Mouse (Mus musculus): ENCODE measurements at regions not wholly inside any gene's neighbourhood (a gene's known extent, or its start where the extent isn't known, plus 50 kb on each side); places are given as distances from the start of the nearest gene placed in this dataset.
A peak's percentile ranks its signal among the peaks of the same experiment; 100 is the strongest.

DNA sequence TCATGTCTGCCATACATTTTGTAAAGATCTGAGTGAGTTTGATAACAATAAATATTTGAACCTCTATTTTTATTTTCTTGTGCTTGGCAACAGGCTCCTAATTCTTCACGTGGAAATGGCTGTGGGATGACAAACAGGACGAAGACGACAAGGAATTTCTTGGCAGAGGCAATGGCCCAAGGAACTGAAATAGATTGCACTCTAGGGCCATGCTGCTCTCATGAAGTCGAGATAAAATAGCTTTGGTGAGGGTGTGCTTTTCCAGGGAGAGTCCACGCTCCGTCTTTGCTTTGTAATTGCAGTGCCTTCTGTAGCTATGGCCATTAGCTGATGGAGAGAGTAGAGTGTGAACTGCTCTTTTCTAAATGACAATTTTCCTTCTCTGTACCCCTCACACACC, 50.9 kb upstream of the 1810046K07Rik start:
- DNase-seq, result no peak

DNA sequence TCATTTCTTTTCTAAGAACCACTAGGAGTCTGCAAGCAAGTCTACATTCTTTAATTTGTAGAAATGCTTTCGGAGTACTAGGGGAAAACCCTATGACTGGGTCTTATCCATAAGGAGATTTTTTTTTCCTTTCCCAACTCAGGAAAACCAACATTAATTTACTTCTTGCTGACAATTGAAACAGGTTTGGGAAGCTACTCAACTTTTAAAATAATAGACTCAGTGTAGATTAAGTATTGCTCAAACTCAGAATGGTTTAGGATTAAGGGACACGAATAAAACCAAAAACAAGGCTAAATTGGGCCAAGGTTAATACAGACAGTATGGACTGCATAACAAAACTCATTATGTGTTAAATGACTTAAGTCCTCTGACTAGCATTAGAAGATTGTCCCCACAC, 65.2 kb upstream of the 1810046K07Rik start:
- no peak for DNase-seq

DNA sequence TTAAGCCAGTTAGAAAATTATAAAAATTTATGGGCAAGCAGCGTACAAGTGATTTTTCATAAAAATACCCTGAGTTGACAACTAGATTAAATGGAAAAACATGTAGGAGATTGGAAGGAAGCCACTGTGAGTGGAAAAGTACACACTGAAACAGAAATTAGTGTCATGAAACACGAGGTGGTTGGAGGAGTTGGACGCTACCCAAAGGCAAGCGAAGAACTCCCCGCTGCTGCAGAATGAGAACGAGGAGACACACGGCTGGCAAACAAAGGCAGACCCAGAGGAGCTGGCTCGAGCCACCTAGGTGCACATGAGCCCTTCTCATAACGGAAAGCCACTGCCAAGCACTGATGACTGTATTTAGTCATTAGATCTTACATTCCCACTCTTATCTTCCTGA, 65.7 kb upstream of the 1810046K07Rik start:
- peak; percentile 48 for DNase-seq

DNA sequence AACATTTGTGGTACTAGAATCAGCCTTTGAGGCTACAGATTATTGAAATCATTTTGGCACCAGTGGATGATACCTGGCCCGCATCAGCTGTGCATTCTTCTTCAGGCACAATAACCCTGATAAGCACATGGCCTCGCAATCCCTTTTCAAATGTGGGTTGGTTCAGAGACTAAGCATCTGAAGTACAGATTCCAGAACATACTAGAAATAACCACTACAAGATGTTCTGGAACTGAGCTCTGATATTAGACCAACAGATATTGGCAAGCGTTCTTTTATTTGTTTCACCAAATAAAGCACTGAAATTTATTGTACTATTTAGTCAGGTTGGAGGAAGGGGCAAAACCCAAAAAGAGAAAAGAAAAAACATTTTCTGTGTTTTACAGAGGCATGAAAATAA, 68.1 kb upstream of the 1810046K07Rik start:
- no peak for DNase-seq

DNA sequence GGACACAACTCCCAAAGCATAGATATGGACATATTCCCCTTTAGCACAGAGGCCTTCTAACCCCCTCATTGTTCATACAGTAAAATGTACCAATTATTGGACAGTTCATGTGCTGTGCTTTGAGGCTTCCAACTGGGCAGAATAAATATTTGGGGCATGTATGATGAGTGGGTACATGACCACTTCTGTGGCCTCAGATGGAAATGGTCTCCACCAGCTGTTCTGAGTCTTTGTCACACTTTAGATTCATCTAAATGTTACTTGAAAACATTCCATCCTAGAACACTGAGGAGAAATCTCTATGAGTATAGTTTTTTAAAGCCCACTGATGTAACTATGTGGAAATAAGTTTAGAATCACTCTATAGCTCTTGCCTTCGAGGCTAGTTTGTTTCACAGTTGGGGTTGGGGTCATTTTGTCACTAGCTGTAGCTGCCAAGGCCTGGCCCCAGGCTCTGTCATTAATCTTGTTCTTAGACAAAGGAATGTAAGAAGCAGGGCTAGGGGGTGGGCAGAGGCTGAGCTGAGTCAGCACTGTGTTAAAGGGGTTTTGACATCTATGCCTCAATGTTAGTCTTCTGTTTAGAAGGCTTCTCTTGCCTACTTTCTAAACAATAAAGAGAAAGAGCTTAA, 69.0 kb upstream of the 1810046K07Rik start:
- no peak for DNase-seq

DNA sequence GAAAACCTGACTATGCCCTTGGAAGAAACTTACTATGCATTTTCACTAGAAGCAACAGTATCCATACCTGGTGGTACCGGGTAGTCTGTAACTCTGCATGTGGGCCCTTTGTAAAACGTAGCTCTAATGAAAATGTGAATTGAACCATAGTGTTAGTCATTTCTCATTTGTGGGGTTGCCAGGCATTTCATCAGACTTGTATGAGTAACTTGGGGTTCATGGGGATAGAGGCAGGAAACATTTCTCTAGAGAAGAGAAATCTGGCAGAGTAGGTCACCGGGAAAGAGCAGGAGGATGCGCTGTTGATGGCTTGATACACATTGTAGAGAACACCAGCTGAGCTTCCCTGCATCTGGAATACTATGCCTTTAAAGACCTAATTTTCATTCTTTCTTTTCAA, 70.2 kb upstream of the 1810046K07Rik start:
- no peak for DNase-seq

DNA sequence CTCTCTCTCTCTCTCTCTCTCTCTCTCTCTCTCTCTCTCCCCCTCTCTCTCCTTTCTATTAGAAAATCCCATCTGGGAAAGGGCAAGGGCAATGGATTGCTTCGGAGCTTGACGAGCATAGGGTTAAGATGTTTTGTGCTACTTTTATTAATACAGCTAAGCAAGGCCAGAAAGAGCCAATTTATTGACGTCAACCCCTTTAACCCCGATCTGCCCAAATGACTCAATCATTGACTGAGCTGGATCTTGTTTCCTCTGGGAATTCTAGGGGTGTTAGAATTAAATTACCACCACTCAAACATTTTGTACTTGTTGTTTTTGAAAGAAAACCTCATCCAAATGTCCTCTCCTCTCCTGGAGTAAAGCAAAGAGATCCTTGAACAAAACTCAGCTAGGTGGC, 70.6 kb upstream of the 1810046K07Rik start:
- no peak for DNase-seq

DNA sequence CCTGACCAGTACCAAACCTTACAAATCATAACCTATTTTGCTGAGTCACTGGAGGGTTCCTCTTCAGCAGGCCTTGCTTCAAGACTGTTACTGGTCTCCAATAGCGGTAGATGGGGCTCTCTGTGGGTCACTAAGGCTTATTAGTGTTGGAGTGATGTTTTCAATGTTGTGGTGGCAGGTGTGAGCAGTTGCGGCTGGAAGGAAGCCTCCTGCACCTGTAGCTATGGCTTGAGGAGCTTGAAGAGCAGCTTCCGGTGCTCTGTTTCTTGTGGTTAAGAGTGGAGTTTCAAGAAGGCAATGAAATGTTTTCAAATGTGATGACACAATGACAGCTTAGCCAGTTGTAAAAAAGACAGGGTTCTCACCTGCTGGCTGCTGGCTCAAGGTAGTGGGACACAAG, 73.1 kb upstream of the 1810046K07Rik start:
- no peak for DNase-seq

DNA sequence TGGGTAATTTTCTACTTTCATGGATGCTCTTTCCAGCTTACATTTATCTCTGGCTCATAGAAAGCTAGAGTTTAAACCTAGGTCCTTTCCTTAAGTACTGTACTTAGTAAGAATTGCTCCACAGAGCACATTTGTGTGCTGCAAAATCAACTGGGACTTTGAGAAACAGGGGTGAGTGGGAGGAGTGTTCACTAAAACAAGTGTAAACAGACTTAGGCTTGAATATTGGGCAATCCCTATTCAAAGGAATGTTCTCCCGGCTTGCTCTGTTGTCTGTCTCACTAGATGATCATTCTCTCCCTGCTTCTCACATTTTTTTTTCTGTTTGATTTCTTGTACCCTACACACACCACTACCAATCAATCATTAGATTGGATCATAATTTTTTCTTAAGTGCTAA, 79.3 kb upstream of the 1810046K07Rik start:
- no peak for DNase-seq

DNA sequence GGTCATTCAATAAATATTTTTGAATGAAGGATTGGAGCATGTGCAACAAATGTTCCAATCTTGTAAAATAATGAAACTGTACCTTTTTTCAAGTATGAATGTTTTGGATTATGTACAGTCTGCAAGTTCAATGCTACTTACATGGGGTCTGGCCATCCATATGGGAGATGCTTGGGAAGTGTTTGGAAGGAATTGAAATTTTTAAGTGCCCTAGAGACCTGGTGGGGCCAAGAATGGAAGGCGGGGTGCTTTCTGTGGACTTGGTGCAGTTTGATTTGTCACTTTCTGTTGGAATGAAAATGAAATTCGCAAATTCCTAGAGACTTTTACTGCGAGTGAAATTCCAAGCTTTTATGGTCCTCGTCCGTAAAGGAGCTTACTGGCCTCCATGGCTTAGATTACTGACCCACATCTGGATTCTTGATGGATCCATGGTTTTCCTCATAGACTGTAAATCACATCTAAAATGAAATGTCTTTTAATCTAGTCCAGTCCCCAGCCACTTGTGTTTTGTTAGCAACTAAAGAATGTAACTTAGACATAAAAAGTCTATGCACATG, 90.3 kb upstream of the 1810046K07Rik start:
- no peak for DNase-seq

DNA sequence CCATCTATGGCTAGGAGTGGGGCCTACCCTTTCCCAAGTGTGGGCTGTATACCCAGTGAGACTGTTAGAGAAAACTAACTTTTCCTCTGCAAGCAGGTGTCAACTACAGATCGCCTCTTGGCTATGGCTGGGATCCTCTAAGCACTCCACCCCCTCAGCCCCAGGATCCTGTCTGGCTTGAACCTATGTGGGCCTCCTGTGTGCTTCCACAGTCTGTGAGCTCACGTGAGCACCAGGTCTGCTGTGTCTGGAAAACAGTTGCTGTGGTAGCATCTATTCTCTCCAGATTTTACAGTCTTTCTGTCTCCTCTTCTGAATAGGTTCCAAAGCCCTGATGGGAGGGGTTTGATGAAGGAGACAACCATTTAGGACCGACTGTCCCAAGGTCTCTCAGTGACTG, 93.8 kb upstream of the 1810046K07Rik start:
- DNase-seq, result no peak

DNA sequence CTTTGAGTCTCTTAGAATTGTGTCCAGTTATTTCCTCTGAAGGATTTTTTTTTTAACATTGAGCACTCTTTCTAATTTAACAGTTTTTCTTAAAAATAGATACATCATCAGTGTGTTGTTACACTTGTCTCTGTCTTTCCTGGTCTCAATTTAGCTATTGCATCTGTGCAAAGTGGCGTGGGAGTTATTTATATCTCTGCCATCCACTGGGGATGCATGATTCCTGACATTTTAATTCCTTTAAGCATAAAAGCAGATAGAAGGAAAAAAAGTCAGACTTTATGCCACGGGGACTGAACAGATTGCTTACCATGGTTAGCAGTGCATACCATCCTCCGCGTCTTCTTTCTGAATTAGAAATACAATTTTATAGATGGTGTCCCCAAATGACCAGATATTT, 94.6 kb upstream of the 1810046K07Rik start:
- no peak for DNase-seq

DNA sequence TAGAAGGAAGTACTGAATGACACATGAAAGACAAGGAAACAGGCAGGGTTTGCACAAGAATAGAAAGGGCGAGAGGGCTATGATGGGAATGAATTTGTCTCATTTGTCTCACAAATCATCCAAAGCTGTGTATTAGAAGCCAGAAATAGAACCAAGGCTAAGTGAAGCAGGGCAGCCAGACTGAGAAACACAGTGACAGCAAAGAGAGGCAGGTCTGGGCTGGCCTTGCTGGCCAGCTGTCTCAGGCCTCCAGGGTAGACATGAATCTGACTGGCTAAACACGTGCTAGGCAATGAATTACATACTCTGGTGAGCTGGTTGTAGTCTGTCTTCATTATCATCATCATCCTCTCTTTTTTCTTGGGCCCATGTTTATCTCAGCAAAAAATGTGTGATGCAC, 101.7 kb upstream of the 1810046K07Rik start:
- DNase-seq, result no peak

DNA sequence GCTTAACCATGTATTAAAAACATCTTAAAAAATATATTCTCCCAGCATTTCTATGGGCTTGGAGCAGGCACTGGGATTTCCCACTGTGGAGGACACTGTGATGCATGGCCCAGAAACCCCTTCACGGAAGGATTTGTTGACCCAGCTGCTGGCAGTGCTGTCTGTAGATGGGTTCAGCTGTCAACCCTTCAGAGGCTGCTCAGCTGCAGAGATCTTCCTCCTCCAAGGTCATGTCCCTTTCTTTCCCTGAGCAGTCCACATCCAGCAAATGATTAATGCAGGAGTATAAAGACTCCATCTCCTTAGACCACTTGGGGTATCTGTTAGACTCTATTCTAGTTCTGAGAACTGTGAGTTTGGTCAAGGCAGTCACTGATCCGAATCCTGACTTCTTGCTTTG, 108.4 kb upstream of the 1810046K07Rik start:
- DNase-seq, result no peak

DNA sequence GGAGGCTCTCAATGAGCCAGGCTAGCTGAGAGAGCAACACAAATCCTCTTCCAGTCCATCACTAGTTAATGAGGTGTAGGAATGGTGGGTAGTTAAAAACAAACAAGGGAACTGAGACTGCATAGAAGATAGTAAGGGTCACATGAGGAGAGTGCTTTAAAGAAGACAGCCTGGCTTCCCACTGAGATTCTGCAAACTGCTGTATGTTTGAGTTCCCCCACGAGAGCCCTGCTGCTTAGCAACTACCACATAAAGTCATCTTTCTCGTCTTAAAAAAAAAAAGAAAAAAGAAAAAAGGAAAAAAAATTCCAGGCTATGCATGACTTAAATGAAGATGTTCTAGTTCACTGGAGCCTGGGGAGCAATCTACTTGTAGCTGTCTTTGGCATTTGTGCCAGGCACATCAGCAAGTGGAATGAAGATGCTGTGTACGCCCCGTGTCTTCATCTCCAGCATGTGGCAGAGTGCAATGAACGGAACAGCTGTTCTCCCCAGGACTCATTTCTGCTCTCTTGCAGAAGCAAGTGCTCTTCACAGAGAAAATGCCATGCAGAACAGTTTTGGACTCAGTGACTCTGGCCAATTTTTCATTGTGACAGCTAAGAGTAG, 113.2 kb upstream of the 1810046K07Rik start:
- DNase-seq, result peak; percentile 21

DNA sequence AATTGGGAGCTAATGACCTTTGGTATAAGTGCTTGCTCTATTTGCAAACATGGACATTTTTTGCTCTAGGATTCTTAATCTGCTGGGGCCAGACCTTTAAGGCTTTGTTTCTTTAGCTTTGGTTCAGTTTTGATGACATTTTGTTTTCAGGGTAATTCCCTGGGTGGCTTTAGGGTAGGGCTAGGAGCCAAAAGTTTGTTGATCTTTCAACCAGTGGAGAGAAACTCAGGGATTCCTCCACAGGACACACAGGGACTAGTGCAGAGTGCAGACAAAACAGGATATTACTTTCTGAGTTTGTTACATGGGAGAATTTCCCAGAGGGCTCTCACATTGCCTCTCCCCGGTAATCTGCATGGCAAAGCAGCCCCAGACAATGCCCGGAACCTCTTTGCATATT, 127.0 kb upstream of the 1810046K07Rik start:
- DNase-seq, result no peak

DNA sequence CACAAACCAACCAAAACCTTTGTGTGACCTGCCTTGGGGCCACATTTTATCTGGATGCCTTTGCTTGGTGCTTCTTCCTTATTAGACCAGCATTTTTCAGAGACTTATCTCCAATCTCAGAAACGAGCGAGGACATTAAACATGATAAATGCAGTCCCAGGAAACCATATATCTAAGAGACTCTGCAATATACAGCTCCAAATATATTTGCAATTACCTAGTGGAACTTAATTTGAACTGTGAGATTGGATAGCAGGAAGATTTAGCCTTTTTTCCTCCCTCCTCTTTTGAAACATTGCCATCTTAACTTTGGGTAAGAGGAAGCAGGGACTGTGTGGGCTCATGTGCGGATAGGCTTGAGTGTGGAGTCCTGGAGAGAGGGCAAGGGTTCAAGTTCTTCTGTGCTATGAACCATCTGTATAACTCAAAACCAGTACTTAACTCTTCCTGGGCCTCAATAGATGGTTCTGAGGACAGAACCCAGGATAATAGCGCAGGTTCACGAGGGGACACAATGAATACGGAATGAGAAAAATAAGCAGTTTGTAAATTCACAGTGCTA, 133.8 kb upstream of the 1810046K07Rik start:
- DNase-seq, result no peak

DNA sequence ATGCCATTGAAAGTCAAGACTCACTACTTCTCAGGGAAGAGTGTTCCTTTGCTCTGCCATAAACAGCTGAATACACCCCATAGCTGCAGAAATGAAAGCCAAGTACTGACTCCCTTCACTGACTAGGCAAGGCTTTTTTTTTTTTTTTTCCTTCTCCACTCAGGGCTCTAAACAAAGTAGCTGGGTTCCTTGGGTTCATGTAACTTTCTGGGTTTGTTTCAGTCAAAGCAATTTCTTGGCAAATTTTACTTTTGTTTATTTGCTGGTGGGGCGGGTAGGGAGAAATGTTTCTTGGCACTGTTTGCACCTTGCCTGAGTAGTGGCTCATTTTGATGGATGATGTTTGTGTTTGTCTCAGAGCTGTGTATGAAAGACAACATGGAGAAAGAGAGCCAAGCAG, 141.3 kb upstream of the 1810046K07Rik start:
- no peak for DNase-seq

DNA sequence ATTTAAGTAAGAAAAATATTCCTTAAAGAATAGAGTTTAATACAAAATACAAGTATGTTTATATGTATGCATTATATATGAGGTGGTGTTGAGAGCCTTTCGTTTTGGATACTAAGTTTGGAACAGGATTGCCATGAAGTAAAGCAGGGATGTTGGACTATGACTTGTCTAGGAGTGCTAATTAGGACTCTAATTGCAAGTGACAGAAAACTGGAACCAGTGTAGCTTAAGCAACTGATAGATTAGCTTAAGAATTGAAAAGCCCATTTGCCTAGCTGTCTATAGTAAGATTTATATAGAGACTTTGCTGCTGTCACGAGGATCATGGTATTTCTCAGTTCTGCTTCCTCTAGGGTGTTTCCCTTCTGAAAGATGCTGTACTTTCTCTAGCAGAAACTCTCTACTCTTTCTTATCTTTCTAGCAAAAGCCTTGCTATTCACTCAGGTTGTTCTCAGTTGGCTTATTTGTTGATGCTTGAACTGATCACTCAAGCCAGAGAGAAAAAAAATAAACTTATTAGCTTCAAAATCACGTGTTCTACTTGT, 147.9 kb upstream of the 1810046K07Rik start:
- DNase-seq, result no peak

DNA sequence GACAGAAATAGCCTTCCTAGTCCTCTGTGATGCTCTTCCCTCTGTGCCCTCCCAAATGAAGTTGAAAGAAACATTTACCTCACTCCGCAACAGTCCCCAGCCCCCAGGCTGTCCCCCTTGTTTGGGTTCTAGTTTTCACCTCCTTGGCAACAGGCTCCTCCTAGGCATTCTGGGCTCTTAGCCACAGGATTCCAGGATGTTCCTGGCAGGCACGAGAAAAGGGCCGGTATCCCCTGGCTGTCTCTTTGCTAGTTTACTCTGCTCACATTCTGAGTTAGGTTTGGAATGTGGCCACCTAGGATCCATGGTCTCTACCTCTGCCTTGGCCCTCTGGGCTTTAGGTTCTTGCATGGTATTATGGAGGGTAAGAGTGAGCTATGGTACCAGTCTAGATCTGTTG, 159.1 kb upstream of the 1810046K07Rik start:
- no peak for DNase-seq

DNA sequence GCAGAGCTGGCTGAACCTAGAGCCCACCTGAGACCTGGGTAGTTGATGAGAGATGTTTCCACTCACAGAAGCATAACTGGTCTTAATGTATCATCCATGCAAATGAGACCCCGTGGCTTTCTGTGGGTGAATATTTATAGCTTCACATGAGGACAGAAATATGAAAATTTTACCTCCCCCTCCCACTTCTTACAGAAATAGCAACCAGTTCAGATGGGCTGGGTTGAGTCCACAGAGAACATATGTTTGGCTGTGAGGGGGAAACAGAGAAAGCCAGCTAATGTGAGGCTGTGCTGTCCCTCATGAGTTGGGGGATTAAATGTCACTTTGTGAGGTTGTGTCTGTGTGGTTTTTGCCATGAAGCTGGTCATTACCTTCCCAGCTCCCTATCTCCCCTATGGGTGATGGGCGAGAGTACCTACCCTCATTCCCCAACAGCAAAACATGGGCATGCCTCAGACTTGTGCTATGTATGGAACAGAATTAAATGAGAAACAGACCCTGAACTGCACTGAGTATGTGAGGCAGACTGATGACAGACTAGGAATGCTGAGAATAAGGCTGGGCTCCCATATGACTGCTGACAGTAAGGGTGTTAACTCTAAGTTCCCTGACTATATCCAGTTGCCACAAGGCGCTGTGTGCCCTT, 178.7 kb upstream of the 1810046K07Rik start:
- DNase-seq, result no peak

DNA sequence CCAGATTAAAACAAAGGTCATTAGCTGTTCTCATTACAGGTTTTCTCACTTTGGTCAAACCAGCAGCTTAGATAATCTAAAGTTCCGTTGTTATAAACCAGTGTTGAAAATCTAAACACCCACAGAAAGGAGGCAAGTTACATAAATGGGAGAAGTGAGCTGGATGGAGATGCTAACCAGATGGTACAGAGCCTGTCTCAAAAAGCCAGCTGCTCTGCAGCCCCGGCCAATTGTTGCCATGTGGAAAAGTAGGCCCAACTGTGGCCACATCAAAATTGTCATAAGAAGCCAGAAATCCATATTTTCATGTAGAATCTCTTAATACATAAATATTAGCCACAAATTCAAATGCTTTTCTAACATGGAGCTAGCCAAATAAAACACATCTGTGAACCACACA, 188.9 kb upstream of the 1810046K07Rik start:
- no peak for DNase-seq

DNA sequence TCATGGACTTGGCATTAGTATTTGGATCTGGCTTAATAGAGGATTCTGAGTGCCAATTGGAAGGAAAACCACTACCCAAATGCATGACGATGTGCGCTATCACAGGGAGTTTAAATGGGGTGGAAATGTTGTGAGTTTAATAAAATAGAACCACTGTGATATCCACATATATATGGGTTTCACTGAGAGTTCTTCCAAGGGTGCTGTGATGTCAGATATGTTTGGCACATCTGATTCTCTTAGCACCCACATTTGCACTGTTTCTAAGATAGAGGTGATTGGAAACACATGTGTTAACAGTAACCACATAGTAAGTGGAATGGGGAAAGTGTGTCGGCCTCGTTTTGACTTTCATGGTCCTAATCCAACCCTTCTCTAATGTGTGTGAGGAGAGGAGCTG, 189.7 kb upstream of the 1810046K07Rik start:
- DNase-seq, result no peak

DNA sequence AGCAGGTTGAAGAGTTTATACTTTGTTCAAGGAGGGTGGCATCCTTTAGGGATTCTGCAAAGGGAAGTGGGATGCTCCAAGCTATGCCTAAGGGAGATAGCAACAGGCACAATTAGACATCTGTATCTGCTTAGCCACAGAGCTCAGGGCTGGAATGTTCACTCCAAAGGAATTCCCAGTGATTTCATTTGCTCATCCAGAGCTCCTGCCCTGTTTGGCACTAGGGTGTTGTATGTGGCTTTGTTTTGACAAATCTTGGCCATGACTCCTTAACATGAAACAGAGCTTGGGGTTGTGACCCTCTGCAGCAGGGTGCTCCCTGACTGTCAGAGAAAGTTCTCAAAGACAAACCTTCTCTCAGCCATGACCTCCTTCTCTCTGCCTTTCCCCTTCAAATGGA, 194.8 kb upstream of the 1810046K07Rik start:
- DNase-seq, result no peak
